Mouse (Mus musculus) cortical plate, adult 2 months (tissue): ENCODE measurements around the gene Fam227b.

ENCODE experiments used
- CTCF ChIP-seq: fragments of 200-500 bp; IDR thresholded peaks from 2 replicates; pipeline ENCODE4 v1.5.1; 2011; ENCODE audit warnings: mild to moderate bottlenecking, control low read depth, low read length; ENCODE audit not compliant: insufficient read depth; ENCODE audit errors: extremely low read depth
- POLR2A ChIP-seq: fragments of 200-500 bp; IDR thresholded peaks from 2 replicates; pipeline ENCODE4 v1.6.1; 2011; ENCODE audit warnings: mild to moderate bottlenecking, low read length, control low read depth; ENCODE audit not compliant: insufficient read depth; ENCODE audit errors: extremely low read depth

DNA sequence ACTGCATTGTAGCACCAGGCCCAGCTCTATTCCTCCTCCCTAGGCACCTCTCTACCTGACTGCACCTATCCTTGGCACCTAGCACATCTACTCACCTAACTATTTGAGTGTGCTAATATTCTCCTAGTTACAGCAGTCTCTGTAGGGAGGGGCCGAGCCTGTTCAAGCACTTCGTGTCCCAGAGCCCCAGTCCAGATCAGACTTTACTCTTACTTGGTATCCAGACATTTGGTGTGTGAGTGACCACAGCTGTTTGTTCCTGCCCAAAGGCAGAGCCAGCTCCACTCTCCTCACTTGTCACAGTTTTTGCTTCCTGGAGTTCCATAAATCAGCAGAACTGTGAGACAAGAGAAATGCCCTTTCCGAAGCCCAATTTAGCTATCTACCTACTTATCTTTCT lies 47.2 kb upstream of the Fam227b start:
- TF ChIP-seq CTCF, result no peak
- TF ChIP-seq POLR2A, result no peak
